Mouse (Mus musculus): ENCODE measurements around the gene Lmnb2. TPM values are rescaled to one million over a fixed set of nuclear protein-coding genes. Genes with fewer than 3 reads are reported as not detected.

Gene Lmnb2
- total RNA-seq, 2 experiments from 2014 or later = 15.5 to 17.2 TPM

DNA sequence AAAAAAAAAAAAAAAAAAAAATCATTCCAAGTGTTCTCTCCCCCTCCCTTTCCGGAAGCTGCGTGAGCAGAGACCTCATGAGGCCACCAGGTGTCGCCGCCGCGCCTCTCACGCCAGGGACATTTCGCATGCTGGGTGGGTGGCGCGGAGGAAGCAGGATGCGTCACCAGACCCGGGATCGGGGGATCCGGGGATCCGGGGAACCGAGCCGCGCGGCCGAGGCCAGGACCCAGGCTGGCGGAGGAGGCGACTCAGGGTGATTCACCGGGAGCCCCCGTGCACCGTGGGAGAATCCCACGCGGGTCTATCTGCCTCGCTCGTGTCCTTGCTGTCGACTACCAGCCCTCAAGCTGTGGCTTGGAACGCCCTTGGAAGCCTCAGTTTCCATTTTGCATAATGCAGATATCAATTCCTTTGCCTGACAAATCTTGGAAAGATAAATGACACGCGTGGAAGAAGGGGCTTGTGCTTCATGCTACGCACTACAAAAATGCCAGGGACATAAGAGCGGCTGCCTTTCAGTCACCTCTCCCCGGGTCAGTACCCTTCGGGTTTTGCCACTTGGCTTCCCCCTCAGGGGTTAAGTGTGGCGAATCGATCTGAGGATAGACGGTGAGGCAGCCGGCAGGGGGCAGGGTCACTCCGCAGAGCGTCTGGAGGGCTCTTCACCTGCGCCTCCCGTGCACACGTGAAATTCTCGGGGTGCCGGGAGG is 10.7 kb upstream of the Lmnb2 start:
- DNase-seq = peak; percentile 95

DNA sequence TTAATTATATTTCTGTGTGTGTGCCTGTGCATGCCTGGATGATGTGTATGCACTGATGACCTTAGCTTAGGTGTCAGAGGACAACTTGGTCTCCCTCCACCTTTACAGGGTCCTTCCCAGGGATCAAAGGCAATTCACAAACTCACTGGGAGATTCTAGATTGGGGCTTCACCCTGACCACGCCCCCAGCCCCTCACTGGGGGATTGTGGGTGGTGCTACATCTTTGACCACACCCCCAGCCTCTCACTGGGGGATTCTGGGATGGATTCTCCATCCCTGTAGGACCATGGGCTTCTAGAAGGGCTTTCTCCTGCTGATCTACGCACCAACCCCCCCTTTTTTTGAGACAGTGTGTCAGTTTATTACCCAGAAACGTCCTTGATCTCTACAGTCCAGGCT is 7.4 kb upstream of the Lmnb2 start:
- DNase-seq = no peak

DNA sequence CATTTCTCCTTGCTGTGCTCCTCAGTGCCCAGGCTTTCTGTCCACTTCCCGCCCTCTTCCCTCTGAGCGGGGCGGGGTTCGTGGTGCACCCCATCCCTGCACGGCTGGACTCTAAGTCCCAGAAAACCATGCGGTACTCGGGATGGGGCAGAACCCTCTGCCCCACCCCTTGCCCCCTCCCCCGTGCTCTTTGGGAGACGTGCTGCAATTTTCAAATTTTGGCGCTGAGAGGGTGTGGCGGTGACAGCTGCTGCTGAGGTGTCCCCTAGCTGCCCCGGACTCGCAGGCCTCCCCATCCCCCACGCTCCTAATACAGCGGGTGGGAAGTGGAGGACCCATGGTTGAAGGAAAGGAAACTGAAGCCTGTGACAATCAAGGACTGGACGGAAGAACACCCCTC is 3.9 kb upstream of the Lmnb2 start:
- peak; percentile 57 for DNase-seq

DNA sequence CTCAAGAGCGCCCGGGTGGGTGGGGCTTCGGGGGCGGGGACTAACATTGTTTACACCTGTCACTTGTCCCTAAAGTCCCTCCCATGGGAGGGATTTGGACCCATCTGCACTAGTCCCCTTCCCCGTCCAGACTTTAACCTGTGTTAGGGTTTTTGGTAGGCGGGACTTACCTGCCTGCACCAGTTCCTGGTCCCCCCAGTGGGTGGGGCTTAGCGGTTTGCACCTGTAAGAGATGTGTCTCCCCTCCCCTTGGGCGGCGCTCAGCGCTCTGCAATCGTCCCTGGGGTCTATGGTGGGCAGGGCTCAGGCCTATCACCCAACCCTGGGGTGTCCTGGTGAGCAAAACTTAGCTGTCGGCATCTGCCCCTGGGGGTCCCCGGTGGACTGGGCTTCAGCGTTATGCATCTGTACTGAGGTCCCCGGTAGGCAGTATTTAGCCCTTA is 688 bp downstream of the Lmnb2 start:
- no peak for DNase-seq

DNA sequence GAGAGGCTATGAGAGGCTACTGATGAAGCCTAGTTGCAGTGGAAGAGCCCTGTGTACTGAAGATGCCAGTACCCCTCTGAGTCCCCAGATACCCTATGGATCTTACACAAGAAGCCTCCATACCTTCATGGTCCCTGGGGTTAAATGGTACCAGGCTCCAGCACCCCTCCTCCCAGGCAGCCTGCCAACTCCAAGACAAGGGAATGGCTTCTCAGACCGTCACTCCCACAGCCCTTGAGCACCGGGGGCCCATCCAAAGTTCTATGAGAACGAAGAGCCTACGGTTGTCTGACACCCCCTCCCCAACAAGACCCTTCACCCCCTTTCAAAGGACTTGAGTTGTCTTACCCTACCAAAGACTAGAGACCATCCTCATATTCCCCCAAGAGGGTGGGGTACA is 2.3 kb downstream of the Lmnb2 start:
- no peak for DNase-seq

DNA sequence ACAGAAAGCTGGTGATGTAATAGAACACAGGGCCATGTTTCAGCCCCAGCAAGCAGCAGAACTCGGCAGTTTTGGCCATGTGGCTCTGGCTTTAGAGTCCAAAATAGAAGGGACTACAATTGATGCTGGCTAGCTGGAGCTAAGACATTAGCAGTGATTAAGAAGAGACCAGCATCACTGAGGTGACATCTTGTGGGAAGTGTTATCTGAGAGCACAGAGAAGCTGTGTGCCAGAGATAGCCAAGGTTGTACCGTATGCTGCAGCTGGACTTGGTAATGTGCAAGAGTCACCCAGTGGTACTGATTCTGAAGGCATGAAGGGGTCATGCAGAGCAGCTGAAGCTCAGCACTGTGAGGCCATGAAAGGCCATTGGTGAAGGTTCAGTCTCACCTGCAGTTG is 2.8 kb downstream of the Lmnb2 start:
- DNase-seq = no peak

DNA sequence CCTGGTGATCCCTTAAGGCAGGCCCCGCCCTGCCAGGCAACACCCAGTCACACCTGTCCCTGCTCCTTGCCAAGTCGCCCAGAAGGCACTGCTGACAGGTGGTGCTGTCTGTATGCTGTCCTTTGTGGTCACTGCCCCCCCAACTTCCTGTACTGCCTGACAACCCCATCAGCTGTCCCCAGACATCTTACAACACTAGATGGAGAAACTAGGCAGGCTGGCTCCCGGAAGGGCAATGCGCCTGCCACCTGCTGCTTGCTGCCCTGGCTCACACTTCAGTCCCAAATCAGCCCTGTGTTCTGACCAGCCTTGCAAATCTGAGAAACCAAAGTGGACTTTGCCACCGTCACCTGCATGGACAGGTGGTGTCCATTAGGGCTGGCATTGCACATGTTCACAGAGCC is 3.8 kb downstream of the Lmnb2 start:
- DNase-seq = no peak

DNA sequence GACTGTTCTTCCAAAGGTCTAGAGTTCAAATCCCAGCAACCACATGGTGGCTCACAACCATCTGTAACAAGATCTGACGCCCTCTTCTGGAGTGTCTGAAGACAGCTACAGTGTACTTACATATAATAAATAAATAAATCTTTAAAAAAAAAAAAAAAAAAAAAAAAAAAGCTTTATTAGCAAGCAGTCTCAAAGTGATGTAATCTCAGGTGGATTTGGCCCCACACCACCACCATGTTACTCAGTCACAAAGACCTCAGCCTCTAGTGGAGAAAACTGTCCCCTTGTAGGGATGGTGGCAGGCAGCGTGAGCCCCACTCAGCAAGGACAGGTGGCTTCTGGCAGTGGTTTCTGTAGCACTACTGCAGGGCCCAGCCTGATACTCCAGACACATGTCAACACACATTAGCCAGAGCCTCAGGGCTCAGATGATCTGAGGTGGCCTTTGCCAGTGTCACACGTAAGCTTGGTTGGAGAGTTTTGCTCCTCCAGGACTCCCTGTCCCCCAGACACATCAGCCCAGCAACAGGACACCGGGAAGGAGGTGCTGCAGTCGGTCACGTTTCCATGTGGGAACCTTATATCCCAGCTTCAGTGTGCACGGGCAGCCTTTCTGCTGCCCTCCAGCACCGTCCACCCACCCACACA is 4.6 kb downstream of the Lmnb2 start:
- no peak for DNase-seq

DNA sequence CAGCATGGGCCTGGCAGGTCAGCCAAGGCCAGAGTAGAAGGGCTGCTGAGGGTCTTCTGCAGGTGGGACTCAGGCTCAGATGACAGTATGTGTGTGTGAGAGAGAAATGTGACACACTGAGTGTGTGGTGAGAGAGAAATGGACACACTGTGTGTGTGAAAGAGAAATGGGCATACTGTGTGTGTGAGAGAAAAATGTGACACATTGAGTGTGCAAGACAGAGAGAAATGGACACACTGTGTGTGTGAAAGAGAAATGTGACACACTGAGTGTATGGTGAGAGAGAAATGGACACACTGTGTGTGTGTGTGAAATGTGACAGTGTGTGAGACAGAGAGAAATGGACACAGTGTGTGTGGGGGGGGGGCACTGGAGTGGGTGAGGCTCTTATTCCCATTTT is 6.2 kb downstream of the Lmnb2 start:
- no peak for DNase-seq

DNA sequence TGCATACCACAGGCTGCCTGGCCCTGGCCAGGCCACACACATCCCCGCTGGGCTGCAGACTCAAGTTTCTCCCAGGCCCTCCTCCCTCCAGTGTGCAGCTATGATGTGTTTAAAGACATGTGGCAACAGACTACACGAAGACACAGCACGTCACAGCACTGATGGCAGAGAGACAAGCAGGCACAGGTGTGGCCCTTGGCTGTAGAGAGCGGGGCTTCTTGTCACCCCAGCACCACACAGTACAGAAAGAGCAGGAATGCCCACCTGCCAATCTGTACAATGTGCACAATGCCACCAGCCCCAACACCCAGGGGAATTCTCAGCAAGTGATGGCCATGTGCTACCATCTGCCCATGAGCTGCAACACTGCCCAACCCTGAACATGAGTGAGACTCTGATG is 6.7 kb downstream of the Lmnb2 start:
- DNase-seq = no peak

DNA sequence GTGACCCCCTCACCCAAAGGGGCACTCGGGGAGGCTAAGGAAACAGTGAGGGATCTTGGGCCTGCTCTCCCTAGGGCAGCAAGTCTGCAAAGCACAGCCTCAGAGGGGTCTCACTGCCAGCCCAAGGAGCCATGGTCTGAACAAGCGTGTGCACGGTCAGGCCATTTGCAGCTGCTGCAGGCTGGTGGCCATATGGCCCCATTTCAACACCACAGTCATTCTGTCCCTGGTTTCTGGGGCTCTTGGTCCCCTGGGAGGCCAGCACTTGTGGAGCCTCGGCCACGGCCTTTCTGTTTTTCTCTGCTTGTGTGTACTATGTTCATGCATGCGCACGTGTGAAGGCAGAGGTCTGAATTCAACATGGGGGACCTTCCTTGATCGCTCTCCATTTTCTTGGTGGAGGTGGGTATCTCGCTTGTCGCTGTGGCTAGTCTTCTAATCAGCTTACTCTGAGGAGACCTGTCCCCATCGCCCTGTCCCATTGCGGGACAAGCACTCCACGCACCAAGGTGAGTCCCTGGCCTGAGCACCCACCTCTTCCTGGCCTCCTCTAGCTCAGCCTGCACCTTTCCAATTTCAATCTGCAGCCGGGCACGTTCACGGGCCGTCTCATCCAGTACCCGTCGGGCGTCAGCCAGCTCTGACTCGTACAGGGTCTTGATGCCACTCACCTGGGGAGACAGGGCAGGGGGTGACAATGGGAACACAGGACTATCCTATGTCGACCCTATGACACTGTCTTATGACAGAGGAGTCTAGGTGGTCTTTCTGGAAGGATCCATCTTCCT is 8.5 kb downstream of the Lmnb2 start:
- DNase-seq = no peak

DNA sequence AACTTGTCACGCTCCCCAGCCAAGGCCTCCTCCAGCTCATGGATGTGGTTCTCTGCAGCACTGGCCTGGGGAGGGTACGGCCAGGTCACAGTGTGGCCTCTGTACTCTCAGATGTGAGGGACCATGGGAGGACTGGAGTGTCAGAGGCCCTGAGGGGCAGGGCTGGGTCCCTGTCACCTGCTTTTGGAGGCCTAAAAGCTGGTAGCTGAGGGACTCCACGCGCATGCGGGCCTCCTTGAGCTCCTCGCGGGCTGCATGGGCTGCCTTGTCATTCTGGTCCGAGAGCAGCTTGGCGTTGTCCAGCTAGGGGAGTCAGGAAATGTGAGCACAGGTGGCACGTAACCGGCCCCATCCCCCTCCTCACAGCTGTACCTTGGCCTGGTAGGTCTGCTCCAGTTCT is 13.3 kb downstream of the Lmnb2 start:
- DNase-seq = no peak

DNA sequence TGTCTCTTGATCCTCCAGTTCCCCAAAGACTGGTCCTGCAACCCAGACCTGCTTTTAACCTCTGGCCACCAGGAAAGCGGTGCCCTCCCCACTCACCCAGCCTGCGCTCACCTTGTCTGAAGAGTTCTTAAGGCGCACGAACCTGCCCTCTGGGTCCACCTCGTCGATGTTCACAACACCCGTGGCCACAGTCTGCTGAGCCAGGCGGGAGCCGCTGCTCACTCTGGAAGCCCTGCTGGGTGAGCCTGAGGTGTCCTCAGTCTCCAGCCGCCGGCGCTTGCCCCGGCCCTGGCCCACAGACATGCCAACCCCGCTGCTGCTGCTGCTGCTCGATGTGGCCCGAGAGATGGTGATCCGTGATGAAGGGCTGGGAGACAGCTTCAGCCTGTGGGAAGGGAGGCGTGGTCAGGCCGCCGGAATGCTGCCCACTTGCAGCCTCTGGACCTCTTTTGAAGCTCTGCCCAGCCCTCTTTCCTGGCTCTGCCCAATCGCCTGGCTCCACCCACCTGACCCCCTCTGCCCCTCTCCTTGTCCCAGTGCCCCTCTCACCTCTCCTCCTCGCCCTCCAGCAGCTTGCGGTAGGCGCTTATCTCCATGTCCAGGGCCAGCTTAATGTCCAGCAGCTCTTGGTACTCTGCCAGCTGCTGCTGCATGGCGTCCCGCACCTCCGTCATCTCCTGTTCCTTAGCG is 13.9 kb downstream of the Lmnb2 start:
- no peak for DNase-seq

DNA sequence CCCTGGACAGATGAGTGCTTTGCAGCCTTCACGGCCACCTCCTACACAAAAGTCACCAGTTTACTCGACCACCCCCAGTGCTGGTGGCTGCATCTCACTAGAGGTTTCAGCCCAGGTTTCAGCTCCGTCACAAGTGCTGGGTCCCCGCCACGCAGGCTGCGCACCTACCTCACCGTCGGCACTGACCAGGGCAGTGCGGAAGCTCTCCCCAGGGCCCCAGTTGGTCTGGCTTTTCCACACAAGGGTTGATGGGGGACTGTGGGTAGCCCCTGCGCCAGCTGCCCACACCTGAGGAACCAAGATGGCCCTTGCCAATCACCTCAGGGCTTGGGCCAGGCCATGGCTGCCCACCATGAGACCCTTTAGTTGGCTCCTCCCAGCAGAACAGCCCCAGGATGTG is 14.8 kb downstream of the Lmnb2 start:
- no peak for DNase-seq

DNA sequence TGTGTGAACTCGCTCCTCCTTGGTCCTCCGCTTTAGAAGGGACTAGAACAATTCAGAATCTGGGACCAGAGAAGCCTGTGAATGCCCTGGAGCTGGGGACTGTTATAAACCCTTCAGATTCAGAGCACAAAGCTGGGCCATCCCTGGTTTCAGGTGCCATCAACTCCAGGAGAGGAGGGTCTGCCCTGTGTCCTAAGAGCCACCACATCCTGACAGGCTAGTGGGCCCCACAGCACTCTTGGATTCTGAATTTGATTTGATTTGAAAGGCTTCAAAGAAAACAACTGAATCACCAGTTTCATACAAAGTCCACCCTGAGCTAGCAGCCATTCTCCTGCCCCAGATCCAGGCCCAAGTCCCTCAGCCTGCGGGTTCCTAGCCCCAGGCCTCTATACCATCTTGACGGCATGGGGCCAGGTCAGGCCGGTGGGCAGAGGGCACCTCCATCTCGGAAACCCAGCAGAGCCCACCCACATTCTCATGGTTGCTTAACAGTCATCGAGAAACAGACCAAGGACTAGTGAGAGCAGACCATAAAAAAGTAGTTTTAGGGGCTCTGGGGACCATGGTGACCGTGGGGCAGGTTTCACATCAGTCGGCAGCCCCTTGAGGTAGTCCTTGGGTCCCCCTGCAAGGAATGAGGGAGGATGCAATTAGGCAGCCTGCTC is 15.6 kb downstream of the Lmnb2 start:
- no peak for DNase-seq

DNA sequence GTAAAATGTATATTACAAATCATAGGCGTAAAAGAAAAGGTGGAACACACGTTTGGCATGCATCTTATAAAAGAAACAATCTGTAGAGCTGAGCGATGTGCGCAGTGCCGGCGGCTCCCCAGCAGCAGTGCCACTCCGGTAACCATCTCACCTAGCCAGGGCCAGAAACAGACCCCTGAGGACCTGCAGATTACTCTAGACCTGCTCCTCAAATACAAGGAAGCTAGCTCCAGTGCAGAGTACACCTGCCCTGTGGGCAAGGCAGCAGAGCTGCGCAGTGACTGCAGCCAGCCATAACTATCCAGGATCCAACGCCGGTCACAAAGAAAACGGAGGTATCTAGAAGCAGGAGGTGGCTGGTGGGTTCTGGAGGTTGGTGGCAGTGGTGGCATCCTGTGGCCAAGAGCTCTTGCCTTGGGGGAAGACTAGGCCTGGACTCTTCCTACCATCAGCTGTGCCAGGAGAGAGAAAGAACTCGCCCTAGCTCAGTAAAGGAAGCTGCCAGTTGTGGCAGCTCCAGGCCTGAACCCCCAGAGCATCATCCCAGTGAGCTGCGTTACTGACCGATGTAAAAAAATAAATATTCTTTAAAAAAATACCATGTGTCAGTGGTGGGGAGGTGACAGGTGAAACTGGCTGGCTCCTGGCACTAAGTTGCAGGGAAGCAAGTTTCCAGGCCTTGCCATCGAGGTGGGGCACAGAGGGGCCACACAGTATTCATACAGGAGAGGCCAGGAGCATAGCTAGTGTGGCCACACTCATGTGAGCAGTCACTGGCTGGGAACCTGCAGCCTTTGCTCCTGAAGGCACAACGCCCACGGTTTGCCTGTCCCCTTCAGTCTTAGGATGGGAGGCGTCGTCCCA is 16.4 kb downstream of the Lmnb2 start:
- no peak for DNase-seq

DNA sequence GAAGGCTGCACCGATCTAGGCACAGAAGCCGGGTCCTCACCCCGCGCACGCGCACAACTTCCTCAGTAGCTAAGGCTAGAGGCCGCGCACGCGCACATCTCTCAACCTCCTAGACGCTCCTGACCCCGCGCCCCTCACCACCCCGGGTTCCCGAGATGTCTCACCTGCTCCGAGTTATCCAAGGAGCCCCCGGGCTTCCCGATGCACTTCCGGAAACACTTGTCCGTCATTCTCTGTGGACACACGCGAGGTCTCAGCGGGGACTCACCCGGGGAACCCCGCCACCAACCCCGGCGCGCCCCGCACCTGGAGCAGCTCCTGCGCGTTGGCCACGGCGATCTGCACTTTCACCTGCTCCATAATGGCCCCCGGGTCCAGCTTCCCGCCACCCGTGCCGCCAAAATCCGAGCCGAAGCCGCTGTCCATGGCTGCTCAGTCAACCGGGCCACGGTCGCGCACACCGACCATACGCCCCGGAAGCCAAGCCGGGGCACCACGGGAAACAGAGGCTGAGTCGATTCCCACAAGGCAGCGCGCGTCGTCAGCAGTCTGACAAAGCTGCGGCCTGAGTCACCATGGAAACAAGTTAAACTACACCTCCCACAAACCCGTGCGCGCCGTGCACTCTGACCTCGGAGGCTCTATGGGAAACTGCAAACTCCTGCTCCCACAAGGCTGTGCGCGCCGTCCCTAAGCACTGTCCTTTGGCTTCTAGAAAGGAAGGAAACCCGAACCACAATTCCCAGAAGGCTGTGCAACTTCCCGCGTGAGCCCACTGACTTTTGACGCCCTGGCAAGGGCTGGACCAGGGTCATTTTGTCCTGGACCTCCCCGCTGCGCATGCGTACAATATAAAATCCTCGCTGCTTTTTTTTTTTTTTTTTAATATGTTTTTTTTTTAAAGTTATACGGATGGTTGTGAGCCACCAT is 17.5 kb downstream of the Lmnb2 start, which contains the start of gene Timm13:
Gene Timm13, minus strand, starts transcription at position 652 of the 930 bp plus-strand sequence.
- DNase-seq = peak; percentile 96

DNA sequence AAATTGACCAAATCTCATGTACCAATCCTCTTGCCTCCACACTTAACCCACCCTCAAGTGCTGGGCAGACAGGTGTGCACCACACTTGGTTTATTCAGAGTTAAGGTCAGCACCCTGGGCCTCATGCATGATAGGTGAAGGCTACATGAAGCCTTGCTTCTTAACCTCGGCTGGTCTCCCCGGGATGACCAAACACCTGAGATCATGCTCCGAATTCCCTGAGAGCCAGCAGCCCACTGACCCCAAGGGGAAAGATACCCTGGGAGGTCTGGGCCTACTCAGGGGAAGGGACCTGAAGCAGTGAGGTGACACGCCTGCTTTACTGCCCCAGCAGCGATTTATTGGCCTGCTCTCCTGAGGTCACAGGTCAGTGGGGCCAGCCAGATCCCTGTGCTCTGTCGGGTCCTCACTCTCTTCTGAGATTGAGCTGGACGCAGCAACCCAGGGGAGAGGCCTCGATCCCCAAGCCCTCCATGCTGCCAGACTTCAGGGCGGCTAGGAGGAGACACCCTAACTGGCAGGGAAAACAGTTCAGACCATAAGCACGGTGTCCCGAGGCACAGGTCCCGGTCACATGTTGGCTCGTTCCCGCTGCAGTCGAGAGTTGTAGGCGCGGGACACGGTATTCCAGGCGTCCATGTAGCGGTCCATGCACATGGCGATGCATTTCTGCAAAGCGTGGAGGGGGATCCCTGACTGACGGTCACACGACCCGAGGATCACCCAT is 18.3 kb downstream of the Lmnb2 start:
- DNase-seq = no peak

DNA sequence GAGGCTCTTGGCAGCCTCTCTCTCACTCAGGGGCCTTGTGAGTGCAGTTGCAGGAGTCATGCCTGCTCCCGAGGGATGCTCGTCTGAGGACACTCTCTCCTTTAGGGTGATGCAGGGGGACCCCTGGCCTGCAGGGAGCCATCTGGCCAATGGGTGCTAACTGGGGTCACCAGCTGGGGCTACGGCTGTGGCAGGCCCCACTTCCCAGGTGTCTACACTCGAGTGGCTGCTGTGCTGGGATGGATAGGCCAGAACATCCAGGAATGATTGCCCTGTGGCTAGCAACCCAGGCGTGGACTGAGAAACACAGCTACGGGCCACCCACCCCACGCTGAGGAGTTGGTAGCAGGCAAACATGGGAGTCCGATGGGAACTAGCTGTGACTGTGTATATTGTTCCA is 19.0 kb downstream of the Lmnb2 start:
- DNase-seq = no peak
